Mouse (Mus musculus) heart, adult 2 months (tissue): ENCODE measurements around the gene Acaca.

Experiments used
- CTCF ChIP-seq: fragments of 200-600 bp; IDR thresholded peaks from 2 replicates; pipeline ENCODE4 v1.8.1; 2022; ENCODE audit warnings: antibody characterized with exemption, mild to moderate bottlenecking, moderate library complexity
- EP300 ChIP-seq: fragments of 200-500 bp; IDR thresholded peaks from 2 replicates; pipeline ENCODE4 v1.6.1; 2011; ENCODE audit warnings: low read depth, low read length, control low read depth; ENCODE audit not compliant: insufficient read depth
- POLR2A ChIP-seq: fragments of 200-500 bp; IDR thresholded peaks from 2 replicates; pipeline ENCODE4 v1.6.1; 2011; ENCODE audit warnings: mild to moderate bottlenecking, low read depth, low read length, control low read depth; ENCODE audit not compliant: insufficient read depth

GRCm38 (mm10) chr11:84264490-84264889, 135.0 kb downstream of the Acaca start:
- peak; percentile 80 for TF ChIP-seq CTCF
- TF ChIP-seq EP300: no peak
- TF ChIP-seq POLR2A: no peak
